Mouse (Mus musculus) lung, postnatal 0 days (tissue): ENCODE results near the gene Tanc1.

Experiments used
- CTCF ChIP-seq: IDR thresholded peaks from 2 replicates; pipeline ENCODE4 v1.5.1; 2016; ENCODE audit warnings: antibody characterized with exemption, mild to moderate bottlenecking
- EP300 ChIP-seq: IDR thresholded peaks from 2 replicates; pipeline ENCODE4 v1.6.1; 2016; ENCODE audit warnings: antibody characterized with exemption, mild to moderate bottlenecking, control low read depth

DNA sequence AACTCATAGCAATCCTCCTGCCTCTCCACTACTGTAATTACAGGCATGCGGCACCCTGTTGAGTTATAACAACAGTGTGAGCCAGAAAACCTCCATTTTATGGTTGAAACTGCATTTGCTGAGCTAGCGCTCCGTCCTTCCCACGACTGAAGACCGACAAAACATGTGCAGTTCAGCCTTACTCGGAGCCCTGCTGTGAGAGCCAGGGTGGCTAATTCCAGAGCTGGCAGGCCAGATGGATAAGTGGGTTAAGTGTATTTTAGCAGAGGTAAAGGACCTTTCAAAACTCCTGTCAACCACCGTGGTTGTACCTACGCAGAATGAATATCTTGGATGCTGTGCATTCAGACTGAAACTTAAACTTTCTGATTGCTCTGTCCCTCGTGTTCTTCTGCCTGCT, 242.5 kb downstream of the Tanc1 start:
- no peak for TF ChIP-seq CTCF
- TF ChIP-seq EP300, result no peak
